Mouse (Mus musculus) right cerebral cortex, postnatal 25 days (tissue): Measurements from ENCODE around the gene Gm21748.
"Not testable (repeated sequence)": the region's sequence is repeated elsewhere in the genome, so short reads cannot be mapped to it uniquely, and the experiment has no call there.

Source experiments
- DNase-seq: peaks from one replicate; pipeline ENCODE4 v3.0.0; 2022

The Gm21748 gene

GRCm38 (mm10) chrY:90839077-90839476 is at the start of gene Gm21748:
Gene Gm21748, minus strand, starts transcription at chrY:90839177.
- DNase-seq = not testable (repeated sequence)
